Mouse (Mus musculus) E14TG2a.4 (cell line): ENCODE data around the gene Hist1h2bf.
"Not testable (repeated sequence)": the region's sequence is repeated elsewhere in the genome, so short reads cannot be mapped to it uniquely, and the experiment has no call there.

Source experiments
- H3K27me3 ChIP-seq: 2 replicates; pipeline ENCODE4 v1.6.1; 2014; ENCODE audit warnings: low read length, control low read depth; ENCODE audit not compliant: insufficient read depth
- H3K36me3 ChIP-seq: 2 replicates; pipeline ENCODE4 v1.6.1; 2014; ENCODE audit warnings: low read length, control low read depth; ENCODE audit not compliant: insufficient read depth
- H3K4me1 ChIP-seq: replicated peaks from 2 replicates; pipeline ENCODE4 v1.6.1; 2014; ENCODE audit warnings: low read depth, low read length, control low read depth
- H3K4me3 ChIP-seq: replicated peaks from 2 replicates; pipeline ENCODE4 v1.5.1; 2014; ENCODE audit warnings: mild to moderate bottlenecking, low read length
- H3K9me3 ChIP-seq: 2 replicates; pipeline ENCODE4 v1.6.1; 2014; ENCODE audit warnings: low read length, control low read depth
- CTCF ChIP-seq: conservative IDR thresholded peaks from 2 replicates; pipeline ENCODE4 v1.5.1; 2014; ENCODE audit warnings: low read length
- NANOG ChIP-seq: IDR thresholded peaks from 2 replicates; pipeline ENCODE4 v1.6.1; 2014; ENCODE audit warnings: borderline replicate concordance, low read length, mixed read lengths
- POU5F1 ChIP-seq: IDR thresholded peaks from 2 replicates; pipeline ENCODE4 v1.6.1; 2014; ENCODE audit warnings: low read length, borderline replicate concordance

Gene Hist1h2bf

GRCm38 (mm10) chr13:23552962-23553361 is 21.0 kb downstream of the Hist1h2bf start, which contains the start of gene Hist1h1d:
Hist1h1d (plus strand) TSS chr13:23553262.
- TF ChIP-seq NANOG (no peak), POU5F1 (no peak), CTCF (no peak)
- Histone ChIP-seq H3K36me3 (no peaks in the 10 kb centered on the region), H3K4me3 (peak within 1 kb of the TSS; percentile 75), H3K27me3 (no peaks in the 10 kb centered on the region), H3K4me1 (peaks cover 30% of the 10 kb centered on the region), H3K9me3 (no peaks in the 10 kb centered on the region)

DNA sequence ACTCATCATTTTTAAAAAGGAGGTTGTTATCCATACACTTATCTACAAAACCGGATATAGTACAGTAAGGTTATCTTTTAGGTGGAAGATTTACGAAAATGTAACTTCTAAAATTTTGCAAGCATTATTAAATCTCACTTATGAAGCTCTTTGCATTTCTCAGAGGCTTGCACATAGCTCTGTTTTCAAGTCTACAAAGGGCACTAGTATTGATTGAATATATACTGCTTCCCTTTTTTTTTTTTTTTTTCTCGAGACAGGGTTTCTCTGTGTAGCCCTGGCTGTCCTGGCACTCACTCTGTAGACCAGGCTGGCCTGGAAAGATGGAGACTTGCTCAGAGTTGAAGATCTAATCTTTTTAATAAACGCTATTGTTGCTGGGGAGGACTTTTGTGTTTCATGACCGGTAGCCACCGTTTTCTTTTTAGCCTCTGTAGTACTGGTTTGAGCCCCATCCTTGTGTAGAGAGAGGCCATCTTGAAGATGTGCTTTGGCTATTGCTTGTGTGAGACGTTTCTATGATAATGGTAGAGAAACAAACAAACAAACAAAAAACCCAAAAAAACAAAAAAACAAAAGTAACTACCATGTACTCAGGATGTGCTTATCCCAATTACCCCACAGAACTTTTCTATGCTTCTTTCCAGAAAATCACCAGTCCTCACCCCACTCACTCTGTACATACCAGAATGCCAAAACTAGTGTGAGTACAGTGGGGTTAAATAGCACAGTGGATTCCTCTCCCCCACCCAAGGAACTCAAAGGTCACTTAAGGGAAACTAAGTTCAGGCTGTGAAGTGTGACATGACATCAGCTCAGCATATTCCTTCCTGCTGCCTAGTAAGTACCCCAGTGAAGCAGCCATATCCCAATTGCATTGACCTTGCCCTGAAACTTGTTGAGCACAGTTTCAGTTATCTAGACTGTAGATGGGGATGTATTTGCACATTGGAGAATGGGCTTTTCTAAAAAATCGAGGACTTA is 21.8 kb downstream of the Hist1h2bf start:
- TF ChIP-seq POU5F1 (no peak), NANOG (no peak), CTCF (no peak)
- H3K36me3 ChIP-seq = no peaks in the 10 kb centered on the region

DNA sequence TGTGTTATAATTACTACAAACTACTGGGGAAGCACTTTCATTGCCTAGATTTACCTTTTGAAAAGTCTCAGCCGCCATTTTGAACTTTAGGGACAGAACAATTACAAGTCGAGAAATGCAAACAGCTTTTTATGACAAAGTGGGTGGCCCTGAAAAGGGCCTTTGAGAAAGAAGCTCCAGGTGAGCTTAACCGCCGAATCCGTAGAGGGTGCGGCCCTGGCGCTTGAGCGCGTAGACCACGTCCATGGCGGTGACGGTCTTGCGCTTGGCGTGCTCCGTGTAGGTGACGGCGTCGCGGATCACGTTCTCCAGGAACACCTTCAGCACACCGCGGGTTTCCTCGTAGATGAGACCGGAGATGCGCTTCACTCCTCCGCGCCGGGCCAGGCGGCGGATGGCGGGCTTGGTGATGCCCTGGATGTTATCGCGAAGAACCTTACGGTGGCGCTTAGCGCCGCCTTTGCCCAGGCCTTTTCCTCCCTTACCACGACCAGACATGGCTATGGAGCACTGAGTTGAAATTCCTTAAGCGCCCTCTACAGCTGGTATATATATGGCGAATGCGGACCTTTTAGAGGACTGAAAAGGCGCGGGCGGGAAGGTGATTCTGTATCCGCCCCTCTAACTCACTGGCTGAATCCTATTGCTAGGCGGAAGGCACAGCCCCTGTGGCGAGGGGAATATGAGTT is 22.7 kb downstream of the Hist1h2bf start, which contains the start of gene Hist1h4f:
Gene Hist1h4f, minus strand, starts transcription at position 503 of the 689 bp plus-strand sequence.
- not testable (repeated sequence) for H3K9me3 ChIP-seq, H3K27me3 ChIP-seq, H3K36me3 ChIP-seq
- H3K4me1 ChIP-seq = peaks cover 26% of the 10 kb centered on the region
- peak within 1 kb of the TSS; percentile 75 for H3K4me3 ChIP-seq

More for the DNA sequence above, 21.8 kb downstream of the Hist1h2bf start:
- peak overlapping the region; percentile 75 for H3K4me3 ChIP-seq
- peaks cover 27% of the 10 kb centered on the region for H3K4me1 ChIP-seq
- H3K9me3 ChIP-seq = no peaks in the 10 kb centered on the region
- no peaks in the 10 kb centered on the region for H3K27me3 ChIP-seq

- TF ChIP-seq POU5F1 (no peak), CTCF (no peak), NANOG (no peak)
Measured at GRCm38 (mm10) chr13:23550761-23551145, 23.2 kb downstream of the Hist1h2bf start.

GRCm38 (mm10) chr13:23546694-23547093 is 27.3 kb downstream of the Hist1h2bf start:
- H3K36me3 ChIP-seq = no peaks in the 10 kb centered on the region
- no peaks in the 10 kb centered on the region for H3K27me3 ChIP-seq
- H3K9me3 ChIP-seq = no peaks in the 10 kb centered on the region
- H3K4me1 ChIP-seq = peaks cover 23% of the 10 kb centered on the region
- no peak overlapping the region for H3K4me3 ChIP-seq
- no peak for TF ChIP-seq NANOG
- no peak for TF ChIP-seq CTCF
- no peak for TF ChIP-seq POU5F1

More at GRCm38 (mm10) chr13:23550761-23551145, 23.2 kb downstream of the Hist1h2bf start:
- H3K4me1 ChIP-seq = peaks cover 29% of the 10 kb centered on the region
- H3K4me3 ChIP-seq = peak overlapping the region; percentile 75
- no peaks in the 10 kb centered on the region for H3K9me3 ChIP-seq
- H3K27me3 ChIP-seq = no peaks in the 10 kb centered on the region
- H3K36me3 ChIP-seq = no peaks in the 10 kb centered on the region

DNA sequence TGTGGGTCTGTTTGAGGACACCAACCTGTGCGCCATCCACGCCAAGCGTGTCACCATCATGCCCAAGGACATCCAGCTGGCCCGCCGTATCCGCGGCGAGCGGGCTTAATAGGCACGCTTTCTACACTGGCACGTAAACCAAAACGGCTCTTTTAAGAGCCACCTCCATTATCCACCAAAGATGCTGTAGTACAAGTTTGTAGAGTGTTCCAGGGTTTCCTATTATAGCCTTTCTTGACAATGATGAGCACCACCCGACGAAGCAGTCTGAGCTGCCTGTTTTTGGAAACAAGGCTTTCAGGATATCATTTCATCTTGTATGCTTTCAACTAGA is 29.2 kb downstream of the Hist1h2bf start:
- peaks cover 18% of the 10 kb centered on the region for H3K4me1 ChIP-seq
- peak overlapping the region; percentile 74 for H3K4me3 ChIP-seq
- H3K9me3 ChIP-seq, H3K36me3 ChIP-seq, H3K27me3 ChIP-seq: not testable (repeated sequence)

DNA sequence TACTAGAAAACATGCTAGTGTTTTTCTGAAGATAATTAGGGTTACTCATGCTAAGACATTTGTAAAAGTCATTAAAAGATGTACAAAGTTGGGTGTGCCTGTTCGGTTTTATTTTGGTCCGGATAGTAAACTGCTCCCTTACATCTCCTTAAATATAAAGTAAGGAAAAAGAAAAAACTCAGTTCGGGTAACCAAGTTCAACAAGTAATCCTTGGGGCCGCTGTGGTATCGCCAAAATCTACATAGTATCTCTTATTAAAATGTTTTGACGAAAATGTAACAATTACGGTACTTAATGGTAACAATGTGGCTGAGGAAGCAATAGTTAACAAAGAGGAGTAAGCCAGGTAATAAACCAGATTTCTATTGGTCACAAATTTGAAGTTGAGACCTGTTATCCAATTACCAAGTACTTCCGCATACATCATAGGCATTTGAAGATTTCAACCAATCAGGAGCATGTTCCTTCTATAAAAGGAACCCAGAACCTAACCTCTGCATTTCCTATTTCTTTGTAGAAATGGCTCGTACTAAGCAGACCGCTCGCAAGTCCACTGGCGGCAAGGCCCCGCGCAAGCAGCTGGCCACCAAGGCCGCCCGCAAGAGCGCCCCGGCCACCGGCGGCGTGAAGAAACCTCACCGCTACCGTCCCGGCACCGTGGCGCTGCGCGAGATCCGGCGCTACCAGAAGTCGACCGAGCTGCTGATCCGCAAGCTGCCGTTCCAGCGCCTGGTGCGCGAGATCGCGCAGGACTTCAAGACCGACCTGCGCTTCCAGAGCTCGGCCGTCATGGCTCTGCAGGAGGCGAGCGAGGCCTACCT is 29.8 kb downstream of the Hist1h2bf start, which contains the start of gene Hist1h3f:
Gene Hist1h3f, plus strand, starts transcription at position 88 of the 822 bp plus-strand sequence.
- peak within 1 kb of the TSS; percentile 74 for H3K4me3 ChIP-seq
- H3K36me3 ChIP-seq = no peaks in the 10 kb centered on the region
- no peaks in the 10 kb centered on the region for H3K27me3 ChIP-seq
- H3K4me1 ChIP-seq = peaks cover 18% of the 10 kb centered on the region
- TF ChIP-seq POU5F1 (no peak), NANOG (no peak)
- H3K9me3 ChIP-seq = no peaks in the 10 kb centered on the region

GRCm38 (mm10) chr13:23542999-23543607 is 30.9 kb downstream of the Hist1h2bf start, which contains the start of gene Hist1h2bh:
Hist1h2bh (minus strand) TSS chr13:23543392.
- H3K36me3 ChIP-seq, H3K27me3 ChIP-seq, H3K9me3 ChIP-seq: not testable (repeated sequence)
- Histone ChIP-seq H3K4me3 (peak within 1 kb of the TSS; percentile 74), H3K4me1 (peaks cover 21% of the 10 kb centered on the region)

DNA sequence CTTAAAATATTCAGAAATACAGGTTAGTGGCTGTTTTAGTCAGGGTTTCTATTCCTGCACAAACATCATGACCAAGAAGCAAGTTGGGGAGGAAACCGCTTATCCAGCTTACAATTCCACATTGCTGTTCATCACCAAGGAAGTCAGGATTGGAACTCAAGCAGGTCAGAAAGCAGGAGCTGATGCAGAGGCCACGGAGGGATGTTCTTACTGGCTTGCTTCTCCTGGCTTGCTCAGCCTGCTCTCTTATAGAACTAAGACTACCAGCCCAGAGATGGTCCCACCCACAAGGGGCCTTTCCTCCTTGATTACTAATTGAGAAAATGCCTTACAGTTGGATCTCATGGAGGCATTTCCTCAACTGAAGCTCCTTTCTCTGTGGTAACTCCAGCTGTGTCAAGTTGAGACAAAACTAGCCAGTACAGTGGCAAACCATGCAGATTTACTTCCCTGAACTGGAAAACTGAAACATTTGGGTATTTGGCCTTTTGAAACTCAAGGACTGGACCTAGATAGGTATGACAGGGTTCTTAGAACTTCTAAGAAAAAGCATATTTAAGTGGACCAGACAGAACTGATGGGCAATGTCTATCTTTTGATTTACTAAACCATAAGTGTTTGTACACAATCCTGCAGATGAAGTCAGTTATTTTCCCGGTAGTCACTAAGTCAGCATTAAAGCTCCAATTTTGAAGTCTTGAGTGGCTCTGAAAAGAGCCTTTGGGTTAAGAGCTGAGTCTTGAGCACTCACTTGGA is 31.6 kb downstream of the Hist1h2bf start:
- not testable (repeated sequence) for H3K9me3 ChIP-seq, H3K27me3 ChIP-seq, H3K36me3 ChIP-seq
- Histone ChIP-seq H3K4me1 (peaks cover 26% of the 10 kb centered on the region), H3K4me3 (peak overlapping the region; percentile 74)
